Mouse (Mus musculus): ENCODE measurements around the gene Prkce.

Prkce gene

DNA sequence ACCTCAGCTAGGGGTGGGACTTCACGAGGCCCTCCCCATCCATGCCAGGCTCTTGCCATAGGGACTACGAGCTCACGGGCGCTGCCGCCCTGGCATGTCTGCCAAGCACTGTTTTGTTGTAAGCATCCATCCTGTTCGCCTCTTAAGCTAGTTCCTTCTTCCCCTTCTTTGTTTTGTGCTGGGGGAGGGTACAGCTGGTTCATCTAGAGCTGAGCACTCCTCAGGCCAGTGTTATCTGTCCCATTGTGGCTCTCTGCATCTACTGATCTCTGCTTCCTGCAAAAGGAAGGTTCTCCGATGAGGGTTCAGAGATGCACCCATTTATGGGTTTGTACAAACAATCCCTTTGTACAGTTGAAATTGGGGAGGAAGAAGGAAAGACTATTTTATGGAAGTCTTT is 9.1 kb downstream of the Prkce start:
- no peak for DNase-seq

DNA sequence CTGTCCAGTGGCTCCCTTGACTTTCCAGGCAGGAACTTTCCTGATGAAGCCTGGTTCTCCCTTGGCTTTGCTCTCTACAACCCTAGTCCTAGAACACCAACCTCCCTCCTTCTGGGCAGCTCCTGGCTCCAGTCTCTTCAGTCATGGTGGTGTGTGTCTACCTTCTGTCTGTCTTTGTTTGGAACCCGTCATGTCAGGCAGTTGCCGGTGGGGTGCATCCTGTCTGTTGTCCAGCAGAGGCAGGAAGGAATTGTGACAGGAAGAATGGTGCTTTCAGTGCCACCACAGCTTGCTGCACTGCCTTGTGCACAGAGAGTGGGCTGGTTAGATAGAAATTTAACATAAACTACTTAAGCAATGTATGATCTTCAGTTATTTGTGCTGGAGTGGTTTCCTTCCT is 16.2 kb downstream of the Prkce start:
- DNase-seq: no peak

DNA sequence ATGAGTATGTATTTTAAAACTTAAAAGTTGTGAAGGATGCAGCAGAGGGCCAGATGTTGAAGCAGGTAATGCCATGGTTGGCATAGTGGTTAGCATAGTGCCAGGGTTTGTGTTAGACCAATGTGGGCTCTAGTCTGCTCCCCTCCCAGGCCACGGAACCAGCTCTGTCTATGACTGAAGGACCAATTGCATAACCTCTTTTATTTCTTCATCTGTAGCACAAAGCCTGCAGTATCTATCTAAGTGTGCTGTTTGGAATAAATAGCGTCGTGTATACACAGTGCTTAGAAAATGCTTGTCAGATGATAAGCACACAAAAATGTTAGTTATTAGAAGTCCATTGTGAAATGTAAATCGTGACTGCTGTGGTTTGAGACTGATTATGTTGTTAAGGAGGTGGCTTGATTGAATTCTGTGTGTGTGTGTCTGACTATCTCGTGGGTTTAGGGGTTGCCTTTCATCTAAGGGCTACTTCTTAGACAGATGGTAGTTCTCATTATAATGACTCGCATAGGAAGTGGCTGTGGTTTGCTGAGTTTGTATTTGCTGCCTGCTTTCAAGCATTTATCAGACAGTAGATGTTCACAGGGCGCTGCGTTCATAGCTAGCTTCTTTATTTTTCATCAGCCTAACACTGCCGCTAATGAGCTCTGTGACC is 17.1 kb downstream of the Prkce start:
- no peak for DNase-seq

DNA sequence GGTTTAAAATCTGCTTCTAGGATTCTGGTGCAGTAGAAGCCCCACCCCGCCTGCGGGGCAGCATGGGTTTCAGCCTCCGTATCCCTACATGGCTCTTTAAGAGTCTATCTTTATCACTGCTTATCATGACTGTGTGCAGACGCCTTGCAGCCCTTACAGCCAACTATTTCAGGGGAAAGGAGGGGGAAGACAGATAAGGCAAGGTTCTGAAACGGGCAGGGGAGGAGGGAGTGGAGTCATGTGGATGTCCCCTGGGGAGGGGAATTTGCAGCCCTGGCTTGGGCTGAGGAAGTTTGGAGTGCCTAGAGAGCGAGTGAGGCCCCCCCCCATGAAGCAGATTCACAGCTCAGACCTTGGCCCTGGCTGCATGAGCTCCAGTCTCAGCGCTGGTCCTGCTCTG is 18.0 kb downstream of the Prkce start:
- no peak for DNase-seq

DNA sequence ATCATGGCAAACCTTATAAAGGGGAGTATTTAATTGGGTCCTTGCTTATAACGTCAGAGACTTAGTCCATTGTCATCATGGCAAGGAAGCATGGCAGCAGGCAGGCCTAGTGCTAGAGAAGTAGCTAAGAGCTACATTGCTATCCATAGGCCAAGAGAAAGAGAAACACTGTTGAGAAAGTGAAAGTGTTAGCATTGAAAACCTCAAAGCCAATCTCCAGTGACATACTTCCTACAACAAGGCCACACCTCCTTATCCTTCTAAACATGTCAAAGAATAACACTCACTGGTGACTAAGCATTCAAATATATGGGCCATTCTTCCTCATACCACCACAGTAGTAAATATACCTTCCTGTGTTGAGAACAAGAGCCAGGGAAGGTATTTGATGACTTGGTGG is 20.2 kb downstream of the Prkce start:
- no peak for DNase-seq

DNA sequence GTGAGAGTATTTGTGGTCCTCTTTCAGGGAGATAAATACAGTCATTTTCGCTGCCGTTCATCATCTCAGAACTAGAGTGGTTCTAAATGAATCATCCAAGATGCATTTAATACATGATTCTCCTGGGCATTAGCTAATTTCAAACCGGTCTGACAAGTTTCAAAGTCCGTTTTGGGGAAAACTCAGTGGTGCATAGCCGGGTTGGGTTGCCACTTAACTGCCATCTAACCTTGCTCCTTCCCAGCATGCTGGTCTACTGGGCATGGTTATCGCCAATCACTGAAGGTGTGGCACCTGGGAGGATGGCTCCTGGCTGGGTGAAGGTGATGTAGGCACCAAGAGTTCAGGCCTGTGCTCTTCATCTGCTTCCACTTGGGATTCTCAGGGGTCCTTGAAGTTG is 26.4 kb downstream of the Prkce start:
- peak; percentile 68 to 78 for DNase-seq

DNA sequence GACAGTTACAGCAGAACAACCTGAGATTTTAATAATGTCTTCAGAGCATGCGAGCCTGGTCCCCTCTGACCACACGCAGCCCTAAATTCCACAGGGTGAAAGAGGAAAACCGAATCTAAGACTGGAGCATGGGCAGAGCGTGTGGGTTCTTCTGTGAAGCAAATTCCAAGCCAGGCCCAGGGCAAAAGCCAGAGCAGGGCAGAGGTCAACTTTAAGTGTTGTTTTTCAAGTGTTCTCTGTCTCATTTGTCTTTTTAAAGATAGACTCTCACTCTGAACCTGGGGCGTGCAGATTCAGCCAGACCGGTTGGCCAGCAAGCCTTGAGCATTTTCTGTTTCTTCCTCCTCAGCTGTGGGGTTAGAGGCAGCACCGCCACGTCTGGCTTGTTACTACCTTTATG is 27.3 kb downstream of the Prkce start:
- peak; percentile 66 for DNase-seq

DNA sequence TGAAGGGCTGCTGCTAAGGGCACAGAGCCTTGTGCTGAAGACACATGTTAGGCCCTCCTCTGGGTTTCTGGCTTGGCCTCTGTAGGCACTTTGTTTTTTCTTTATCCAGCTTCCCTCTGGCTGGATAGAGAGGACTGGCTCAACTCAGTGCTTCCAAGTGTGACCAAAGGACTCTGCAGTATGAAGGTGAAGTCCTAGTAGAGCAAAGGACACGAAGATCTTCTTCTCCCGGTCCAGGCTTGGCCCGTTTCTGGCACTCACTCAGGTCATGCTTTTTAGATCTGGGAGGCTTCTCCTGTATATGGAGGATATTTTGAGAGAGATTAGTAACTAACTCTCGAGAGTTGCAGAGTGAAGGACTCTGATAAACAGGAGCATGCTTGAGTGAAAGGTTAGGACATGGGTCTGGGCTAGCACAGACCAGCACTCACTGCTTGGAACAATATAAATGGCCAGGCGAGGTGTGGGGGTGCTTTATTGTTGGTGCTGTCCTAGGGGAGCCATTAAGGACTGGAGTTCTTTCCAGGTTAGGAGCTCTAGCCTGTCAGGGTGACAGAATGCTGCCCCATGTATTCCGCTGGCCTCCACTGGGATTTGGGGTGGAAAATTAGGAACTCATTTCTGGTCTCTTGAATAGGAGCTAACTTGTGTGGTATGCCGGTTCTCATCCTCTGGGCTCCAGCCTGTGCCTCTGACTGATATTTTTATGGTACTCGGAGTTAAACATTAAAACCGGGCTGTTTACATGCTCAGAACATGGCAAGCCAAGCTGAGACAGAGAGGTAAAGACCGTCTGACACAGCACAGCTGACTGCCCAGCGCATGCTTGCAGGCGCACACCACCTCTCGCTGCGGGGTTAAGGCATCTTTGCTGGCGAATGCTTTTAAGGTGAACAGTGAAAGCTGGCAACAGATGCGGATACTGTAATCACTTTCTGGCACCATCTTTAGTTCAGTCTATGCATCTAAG is 31.2 kb downstream of the Prkce start:
- DNase-seq: peak; percentile 60 to 61

DNA sequence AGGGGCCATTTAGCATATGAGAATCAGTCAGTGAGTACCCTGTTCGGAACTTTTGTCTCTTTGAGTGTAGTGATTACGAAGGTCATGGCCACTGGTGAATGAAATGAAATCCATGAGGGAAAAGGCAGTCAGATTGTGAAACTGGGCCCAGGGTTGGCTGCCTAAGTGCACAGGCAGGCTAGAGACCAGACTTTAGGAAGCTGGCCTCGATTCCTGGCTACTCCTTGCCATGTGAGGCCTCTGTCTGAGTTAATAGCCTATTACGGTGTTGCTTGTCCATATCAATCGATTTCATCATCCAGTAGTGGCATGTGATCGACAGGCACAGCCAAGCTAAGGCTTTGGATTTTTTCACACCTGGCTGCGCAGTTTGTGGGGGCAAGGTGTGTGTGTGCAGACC is 34.4 kb downstream of the Prkce start:
- no peak for DNase-seq

DNA sequence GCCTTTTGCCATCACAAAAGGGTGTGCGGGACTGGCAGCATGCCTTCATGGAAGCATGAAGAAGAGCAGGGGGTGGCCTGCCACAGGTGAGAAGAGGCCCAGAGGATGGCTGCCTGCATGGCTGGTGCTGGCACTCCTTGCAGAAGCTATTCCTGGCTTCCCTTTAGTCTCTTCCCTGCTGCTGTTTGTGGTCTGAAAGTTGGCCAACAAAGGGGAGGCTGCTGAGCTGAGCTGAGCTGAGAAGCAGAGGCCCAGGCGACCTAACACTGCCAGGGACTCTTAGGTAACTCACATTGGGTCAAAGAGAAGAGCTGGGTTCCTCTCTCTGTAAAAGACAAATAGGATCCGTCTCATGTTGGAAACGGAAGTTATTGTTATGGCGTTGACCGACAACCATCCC is 35.4 kb downstream of the Prkce start:
- no peak for DNase-seq

DNA sequence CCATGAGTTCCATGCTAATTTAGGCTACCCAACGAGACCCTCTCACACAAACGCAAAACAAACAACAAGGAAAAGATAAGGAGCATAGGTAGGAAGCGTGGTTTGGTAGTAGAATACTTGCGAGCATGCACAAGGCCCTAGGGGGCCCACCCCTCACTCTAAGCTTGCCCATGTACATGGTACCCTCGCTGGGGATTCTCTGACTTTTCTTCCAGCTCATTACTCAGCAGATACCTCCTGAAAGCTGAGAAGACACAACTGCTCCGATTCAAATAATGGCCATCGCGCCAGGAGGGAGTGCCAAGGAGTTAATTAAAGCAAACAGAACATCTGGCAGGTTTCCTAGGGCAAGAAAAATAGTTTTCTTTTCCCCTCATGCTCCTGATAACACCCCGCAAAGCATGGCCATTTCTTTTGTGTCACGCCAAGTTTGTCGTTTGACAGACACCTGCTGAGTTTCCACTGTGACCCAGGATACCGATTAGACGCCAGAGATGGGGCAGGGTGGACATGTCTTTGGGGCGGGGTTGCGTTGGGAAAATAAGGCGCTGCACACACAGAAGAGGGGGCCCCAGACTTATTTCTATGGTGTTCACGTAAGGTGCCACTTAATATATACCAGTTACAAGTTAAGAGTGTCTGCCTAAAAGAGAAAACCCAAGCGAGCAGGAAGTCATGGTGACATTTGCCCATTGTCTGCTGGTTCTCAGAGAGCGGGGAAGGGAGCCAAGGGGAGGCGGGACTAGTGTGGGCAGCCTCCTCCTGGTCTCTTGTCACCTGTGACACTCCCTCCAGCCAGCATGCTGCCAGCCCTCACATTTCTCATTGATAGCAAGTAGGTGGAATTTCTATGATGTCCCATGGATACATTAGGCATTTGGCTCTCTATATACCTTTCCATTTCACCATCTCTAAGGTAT is 36.2 kb downstream of the Prkce start:
- DNase-seq: peak; percentile 43 to 55

DNA sequence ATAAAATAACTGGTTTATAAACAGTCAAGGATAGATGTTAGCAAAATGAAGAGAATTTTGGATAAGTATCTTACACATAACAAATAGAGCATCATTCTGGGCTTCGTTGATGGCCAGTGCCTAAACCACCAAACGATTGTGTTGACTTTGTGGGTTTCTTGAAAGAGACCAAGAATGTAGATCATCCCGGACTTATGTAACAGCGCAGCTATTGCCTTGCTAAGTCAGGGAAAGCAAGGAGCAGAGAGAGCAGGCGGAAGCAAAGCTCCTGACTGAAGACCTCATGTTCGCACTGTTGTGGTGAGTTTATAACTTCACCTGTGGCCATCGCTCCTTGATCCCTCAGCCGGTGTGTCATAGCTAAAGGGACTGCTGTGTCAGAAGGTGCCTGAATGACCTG is 38.7 kb downstream of the Prkce start:
- no peak for DNase-seq

DNA sequence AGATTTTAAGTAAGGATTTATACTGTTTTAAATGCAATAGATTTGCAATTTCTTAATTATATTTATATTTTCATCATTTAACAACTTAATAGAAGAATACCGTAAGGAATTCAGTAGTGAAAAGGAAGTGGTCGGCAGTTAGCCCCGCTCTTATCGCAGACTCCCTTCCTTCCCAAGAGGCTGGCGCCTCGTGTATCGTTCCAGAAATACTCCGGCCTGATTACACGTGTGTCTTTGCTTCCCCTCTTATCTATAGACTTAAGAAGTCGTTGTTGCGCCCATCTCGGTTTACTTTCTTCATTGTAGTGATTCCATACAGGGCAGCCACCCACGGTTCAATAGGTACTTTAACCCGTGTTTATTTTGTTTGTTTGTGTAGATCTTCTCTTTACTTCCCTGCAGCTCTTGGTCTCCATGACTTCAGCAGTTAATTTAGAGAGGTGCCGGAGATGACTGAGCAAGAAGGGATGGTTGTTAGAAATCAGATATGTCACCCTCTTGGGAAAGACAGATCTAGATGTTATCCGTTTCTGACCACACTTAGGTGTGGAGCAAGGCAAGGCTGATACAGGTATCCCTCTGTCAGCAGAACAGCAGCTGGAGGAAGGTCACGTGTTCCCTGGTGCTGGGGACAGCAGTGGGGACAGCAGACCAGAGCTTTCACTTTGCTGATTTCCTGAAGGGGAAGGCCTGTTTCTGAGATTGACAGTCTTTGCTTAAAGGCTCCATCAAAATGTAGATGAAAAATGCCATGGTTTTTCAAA is 40.7 kb downstream of the Prkce start:
- no peak for DNase-seq

DNA sequence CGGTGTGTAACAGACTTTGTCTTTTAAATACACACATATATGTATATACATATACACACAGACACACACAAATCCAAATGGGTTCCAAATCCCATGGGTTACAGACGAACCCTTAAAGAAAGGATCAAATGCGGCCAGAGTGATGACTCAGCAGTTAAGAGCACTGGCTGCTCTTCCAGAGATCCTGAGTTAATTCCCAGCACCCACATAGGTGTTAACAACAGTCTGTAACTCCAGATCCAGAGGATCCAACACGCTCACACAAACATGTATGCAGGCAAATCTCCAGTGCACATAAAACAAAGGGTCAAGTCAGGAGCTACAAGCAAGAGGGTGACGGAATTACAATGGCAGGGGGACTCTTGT is 41.2 kb downstream of the Prkce start:
- no peak for DNase-seq

DNA sequence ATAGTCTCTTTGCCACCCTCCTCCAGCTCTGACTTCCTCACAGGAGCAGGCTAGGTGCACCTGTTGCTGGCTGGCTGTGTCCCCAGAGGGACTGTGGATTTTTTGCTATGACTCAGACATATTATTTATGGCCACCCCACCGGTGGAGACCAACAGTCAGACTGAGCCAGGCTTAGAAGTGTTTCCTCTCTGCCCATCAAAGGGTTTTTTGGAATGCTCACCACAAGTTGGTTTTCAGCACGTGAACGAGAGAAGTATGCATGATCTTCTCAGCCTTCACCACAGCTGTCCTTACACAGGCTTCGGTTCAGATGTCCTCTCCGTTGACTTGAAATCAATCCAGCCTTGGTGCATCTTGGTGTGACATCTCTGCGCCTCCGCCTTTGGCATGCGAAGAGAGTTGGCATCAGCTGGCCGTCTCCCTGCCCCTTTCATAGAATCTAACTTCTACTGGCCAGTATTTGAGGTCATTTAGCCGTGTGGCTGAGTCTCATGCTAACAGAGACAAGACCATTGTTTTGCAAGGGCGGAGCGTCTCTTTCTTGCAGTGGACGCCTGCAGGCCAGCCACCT is 42.2 kb downstream of the Prkce start:
- no peak for DNase-seq

DNA sequence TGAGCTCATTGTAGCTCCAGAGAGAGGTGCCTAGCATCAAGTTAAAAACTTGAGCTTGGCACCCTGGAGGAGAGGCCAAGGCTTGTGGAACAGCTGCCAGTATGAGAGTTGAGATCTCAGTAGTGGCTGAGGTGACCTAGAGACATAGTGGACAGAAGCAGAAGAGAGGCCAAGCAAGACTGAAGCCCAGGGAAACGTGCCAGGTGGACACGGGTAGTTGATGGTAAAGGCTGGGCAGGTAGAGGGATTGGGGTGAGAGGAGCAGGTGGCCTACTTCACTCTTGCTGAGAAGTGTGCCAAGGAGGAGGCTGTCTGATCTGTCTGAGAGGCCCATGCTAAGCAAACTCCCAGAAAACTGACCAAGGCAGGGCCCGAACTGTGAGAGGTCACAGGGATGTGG is 44.6 kb downstream of the Prkce start:
- DNase-seq: no peak

DNA sequence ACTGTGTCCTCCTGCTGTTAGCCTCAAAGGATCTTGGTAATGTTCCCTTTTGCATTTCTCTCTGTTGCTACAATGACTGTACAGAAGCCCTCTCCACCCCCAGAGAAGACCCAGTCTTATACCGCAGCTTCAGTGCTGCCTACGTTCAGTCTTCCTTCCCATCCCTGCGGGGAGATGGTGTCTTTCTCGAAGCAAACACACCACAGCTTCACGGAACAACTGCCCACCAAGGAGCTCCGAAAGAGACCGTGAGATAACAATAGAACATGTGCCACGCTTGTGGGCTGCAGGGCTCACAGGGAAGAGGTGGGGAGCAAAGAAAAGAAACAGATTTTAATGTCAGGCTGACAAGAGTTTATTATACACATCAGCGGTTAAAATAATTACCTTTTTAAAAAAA is 46.7 kb downstream of the Prkce start:
- DNase-seq: no peak

DNA sequence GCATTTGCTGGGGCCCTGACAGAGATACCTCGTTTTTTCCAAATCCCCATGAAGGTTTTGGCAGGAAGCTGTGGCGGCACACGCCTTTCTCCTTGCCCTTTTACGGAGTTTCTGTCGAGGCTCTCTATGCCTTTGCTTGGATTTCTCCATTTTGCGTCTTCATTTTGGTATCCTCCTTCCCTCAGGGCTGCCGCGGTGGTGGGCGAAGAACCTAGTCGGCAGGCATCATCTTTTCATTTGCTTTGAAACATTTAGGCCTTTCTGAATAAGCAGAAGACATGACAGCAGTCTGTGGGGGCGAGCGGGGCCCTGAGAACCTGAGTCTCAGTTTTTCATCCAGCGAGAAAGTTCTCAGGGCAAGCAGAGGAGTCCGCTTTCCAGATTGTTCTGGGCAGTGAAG is 47.2 kb downstream of the Prkce start:
- no peak for DNase-seq

DNA sequence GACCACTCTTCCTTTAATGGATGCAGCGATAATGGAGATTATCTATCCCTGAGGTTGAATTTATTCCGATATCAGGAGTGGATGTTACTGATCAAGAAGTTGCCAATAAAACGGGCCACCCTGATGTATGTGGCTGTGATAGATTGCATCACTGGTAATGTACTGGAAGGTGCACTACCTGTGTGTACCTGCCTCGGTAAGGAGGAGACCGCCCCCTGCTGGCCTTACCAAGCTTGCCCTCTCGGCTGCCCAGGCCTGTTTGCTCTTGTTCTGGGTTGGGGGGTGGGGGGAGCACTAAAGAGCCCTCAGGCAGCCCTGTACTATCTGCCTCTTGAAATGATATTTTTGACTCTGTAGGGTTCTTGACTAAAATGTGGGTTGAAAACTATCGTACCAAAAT is 48.2 kb downstream of the Prkce start:
- DNase-seq: peak; percentile 54 to 81

DNA sequence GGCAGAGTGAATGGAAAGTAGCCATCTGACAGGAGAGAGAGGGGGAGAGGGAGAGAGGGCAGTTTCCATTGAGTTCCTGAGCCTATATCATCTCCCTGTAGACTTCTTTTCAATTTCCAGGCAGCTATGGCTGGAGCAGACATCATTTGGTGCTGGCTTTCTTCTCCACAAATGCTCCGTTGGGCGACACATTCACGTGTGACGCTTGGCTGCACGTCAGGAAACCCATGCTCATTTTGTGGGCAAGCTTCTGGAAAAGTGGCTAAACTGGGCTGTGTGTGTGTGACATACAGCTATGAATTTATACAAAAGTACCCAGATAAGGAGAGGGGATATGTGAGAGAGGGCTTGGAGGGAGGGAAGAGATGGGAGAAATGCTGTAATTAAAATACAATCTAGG is 49.9 kb downstream of the Prkce start:
- DNase-seq: no peak

DNA sequence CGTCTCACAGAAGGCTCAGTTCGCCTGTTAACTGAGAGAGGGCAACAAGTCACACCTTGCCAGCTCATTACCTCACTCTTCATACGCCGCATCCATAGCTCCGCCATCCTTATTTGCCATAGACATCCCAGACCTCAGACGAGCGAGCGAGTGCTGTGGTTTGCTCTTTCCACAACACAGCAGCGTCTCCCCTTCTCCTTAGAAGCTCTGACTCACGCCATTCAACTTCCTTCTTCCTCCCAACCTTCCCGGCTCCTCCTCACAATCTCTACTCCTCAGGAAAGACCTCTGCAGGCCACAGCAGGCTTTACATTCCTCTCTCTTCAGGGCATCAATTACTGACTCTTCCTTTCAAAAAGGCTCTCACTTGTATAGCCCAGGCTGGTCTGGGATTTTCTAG is 51.0 kb downstream of the Prkce start:
- no peak for DNase-seq

DNA sequence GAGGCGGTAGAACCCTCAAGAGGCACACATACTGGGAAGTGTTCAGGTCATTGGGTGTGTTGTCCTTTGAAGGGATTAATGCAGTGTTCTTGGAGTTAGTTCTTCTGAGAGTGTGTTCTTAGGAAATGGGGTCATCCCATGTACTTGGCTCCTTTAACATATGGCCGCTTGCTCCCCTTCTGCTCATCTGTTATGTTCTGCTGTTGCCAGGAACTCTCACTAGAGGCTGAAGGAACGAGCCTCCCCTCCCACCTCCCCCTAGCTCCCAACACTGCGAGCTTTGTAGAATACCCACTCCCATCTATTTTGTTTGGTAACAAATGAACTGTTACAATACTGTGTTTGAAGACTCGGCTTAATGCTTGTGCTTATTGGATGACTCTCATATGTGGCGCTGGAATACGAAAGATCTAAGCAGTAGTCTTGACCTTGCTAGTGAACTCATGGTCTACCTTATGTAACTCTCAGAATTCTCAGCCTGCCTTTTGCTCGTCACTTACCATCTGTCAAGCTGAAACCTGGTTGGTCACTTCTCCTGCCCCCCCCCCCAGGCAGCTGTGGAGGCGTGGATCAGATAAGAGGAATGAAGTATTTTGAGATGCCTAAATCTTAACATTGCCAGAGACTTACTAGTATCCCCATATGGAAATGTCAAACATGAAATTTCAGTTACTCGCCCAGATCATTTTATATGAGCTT is 58.1 kb downstream of the Prkce start:
- DNase-seq: no peak

All from kidney, adult 8-10 months (tissue).